Mouse (Mus musculus) inflammation-experienced regulatory T-cells, adult 16 weeks (primary cell): ENCODE data around the gene Tas2r106. TPM values are rescaled to one million over a fixed set of nuclear protein-coding genes. Genes with fewer than 3 reads are reported as not detected.

Experiments used
- polyA plus RNA-seq: library from polyadenylated mRNA; unstranded; fragments of 100-300 nt; shearing (Covaris generic); gene quantifications from one replicate; pipeline ENCODE4 v1.2.1, GENCODE M21; 2017

The Tas2r106 gene
- not detected for polyA plus RNA-seq

GRCm38 (mm10) chr6:131678786-131679185, at the start of gene Tas2r106:
Gene Tas2r106 (minus strand): TSS chr6:131678886.

DNA sequence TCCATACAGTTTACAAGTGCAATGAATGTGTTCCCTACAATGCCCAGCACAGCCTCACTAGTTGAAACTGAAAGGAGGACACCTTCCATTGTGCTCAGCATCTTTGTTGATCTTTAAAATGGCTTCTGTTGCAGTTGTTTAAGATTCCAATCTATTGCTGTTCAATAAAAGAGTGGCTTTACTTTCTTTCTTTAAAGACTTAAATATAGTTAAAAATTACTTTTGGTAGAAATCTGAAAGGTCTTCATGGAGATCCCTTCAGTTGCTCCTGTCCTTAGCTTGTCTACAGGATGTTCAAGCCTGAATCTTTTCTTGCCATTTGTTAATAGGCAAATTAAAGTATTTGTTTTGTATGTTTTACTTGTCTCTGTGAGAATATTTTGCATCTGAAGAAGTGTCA, 11.3 kb upstream of the Tas2r106 start, which contains the start of gene Tas2r114:
TSS of gene Tas2r114 (minus strand) at position 101 of the 400 bp plus-strand sequence.

DNA sequence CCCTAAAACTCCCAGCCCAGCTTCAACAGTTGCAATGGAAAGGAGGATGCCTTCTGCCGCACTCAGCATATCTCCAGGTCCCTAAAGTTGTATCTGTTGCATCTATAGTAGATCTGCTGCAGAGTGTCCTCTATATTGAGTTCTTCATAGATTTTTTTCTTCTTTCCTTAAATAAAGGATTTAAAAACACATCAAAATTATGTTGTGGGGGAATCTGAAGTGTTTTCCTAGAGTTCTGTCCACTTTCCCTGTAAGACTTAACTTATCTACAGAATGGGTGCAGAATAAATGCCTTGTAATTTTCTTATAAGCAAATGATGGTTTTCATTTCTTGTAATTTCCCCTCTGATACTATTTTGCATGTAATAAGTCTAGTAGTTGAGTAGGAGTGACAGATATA, 8.7 kb upstream of the Tas2r106 start, which contains the start of gene Tas2r105:
TSS of gene Tas2r105 (minus strand) at position 101 of the 400 bp plus-strand sequence.

GRCm38 (mm10) chr6:131685644-131686043, 7.0 kb upstream of the Tas2r106 start, which contains the start of gene Tas2r104:
Gene Tas2r104 (minus strand): TSS chr6:131685744.

DNA sequence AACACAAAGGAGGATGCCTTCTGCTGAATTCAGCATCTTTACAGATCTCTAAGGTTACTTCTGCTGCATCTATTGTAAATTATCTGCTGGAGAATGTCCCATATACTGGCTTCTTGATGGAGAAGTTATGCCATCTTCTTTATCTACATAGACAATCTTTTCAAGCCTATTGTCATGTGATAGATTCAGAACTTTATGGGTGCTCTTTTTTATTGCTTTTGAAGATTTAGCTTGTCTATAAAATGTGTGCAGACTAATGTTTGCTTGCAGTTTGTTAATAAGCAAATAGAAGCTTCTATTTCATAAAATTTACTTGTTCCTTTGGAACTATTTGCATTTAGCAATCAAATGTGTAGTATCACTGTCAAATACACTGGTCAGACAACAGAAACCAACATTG, 18.6 kb downstream of the Tas2r106 start, which contains the start of gene Tas2r107:
TSS of gene Tas2r107 (minus strand) at position 101 of the 400 bp plus-strand sequence.

GRCm38 (mm10) chr6:131630812-131631211, 47.9 kb downstream of the Tas2r106 start, which contains the start of gene Tas2r130:
Gene Tas2r130 (minus strand): TSS chr6:131630912.

Other genes with a start within 250 kb of the Tas2r106 start
- not detected for gene 5430401F13Rik, start 192.5 kb downstream of the Tas2r106 start, polyA plus RNA-seq
- gene Gm6619, start 192.5 kb downstream of the Tas2r106 start, polyA plus RNA-seq = not detected
- gene Tas2r130, start 48.0 kb downstream of the Tas2r106 start, polyA plus RNA-seq = not detected
- gene Tas2r107, start 18.7 kb downstream of the Tas2r106 start, polyA plus RNA-seq = not detected
- gene Tas2r104, start 6.9 kb upstream of the Tas2r106 start, polyA plus RNA-seq = not detected
- gene Tas2r105, start 8.6 kb upstream of the Tas2r106 start, polyA plus RNA-seq = not detected
- gene Tas2r114, start 11.2 kb upstream of the Tas2r106 start, polyA plus RNA-seq = not detected